Mouse (Mus musculus) thymus, postnatal 10 days (tissue): ENCODE measurements around the gene Ush2a.

ENCODE experiments used
- DNase-seq, 2 experiments: peaks; one replicate each; pipeline ENCODE4 v3.0.0; 2021; ENCODE audit warnings: low spot score in 2 of 2

Ush2a gene

DNA sequence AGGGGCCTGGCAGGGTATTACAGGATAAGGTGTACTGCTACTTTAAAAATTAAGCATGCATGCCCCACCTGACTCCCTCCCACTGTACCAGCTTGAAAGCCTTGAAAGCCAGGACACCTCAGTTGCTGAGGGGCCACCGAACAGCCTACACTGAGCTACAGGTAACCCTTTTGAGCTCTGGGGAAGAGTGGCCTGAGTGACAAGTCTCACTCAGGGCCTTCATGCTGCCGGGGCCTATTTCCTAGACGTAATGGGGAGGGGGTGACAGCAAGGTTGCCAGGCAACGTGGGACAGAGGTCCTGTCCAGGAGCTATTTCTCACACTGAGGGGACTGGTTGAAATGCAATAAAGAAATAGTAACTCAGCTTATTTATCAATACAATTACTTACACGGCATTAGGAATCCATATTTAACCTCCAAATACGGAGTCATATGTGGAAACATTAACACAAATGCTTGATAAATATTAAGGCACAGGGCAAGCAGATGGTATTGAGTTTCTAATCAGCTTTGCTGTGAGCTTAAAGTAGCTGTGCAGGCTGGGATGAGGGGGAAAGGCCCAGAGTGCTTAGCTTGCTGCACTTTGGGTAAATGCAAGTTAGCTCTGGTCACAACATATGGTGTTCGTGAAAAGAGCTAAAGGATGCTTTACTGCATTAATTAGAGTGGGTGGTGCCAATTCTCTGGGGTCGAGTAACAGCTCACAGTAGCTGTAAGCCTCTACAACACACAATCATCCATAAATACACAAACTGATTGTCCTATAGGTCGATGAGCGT lies at the start of gene Ush2a:
Gene Ush2a, plus strand, starts transcription at position 121 of the 780 bp plus-strand sequence.
- DNase-seq: no peak

DNA sequence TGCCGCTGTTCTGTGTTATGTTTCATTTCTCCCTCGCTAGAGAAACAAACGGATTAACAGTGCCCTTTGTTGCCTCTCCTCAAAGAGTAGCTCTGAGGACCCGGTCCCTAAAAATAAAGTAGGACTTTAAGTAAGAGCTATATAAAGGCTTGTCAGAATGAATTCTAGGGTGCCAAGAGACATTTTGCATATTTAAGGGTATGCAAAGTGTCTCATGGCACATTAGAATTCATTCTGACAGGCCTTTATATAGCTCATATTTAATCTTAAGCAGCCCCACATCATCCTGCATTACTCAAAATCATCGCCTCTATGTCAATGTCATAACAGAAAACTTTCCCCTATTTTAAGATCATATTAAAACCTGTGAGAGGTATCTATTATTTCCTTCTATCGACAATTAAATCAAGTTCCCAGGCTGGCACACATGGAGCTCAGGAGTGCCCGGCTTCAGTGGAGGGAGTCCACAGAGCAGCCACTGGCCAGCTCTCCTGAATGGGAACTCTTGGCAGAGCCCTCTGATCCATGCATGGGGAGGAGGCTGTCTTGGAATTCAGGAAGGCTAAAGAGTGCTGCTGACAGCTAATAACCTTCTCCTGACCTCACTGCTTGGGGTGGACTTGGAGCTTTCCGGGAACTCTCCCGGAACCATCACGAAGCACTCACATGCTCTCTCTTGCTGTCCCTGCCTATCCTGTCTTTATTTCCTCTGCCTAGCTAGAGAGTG lies 46.8 kb upstream of the Ush2a start:
- DNase-seq: no peak

DNA sequence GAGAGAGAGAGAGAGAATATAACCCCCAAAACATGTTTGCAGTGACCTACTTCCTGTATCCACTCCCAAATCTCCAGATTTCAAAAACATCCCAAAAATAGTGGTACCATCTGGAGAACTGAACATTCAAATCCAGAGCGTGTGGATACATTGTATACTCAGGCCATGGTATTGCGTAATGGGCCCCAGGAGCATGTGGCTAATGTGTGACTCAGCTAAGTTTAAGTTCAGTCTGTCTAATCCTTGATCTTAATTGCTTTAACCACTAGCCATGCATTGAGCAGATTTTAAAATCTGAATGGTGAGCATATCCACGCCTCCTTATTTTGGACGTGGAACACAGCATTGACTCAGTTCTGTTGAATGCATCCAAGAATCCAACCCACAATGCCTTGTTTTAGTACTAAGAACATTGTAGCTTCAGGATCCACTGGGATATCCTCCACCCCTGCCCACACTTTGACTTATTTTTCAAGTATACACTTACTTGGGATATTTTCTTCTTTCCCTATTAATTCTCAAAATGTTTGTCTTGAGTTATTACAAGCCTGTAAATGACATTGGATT lies 40.5 kb upstream of the Ush2a start:
- DNase-seq: no peak

DNA sequence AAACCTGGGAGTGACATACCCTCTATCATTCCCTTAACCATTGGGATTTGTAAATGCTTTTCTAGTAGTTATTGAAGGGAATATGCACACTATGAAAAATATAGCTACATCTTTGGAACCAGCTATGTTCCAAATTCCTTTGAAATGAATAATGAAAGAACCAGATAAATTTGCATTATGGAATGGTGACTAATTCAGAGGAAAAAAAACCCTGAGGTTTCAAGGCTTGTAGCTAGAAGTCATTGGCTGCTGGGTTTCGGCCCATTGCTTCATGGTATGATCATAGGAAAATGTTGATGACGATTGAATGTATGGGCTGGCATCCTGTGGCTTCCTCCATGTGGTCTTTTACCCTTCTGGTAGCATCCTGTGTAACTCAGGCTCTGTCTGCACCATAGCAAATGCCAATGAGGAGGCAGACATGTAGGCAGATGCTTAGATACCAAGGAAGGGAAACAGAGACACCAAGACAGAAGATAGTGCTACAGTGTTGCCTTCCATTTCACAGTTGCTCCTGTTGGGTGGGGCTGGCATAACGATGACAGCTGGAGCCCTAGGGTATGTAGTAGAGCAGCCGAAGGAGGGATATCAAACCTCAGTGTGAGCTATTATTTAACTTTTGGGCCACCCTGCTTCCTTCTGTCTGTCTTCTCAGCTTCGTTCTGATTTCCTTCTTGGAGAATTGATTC lies 28.6 kb upstream of the Ush2a start:
- no peak for DNase-seq

DNA sequence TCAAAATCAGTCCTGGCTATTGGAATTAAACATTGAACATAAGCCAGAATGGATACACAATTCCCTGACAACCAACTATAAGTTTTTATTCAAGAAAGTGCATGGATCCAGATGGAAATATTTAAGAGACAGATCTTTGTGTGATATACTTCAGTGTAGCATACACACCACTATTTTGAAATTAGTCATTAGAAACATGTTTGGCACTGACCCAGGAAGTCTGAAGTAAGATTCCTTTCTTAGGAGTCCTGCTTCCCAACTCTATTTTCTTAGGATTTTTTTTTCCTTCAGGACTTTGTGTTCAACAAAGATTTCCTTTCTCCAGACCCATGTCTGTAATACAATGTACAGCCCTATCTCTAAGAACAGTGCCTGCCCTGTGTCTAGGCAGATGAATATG lies 23.2 kb upstream of the Ush2a start:
- no peak for DNase-seq

DNA sequence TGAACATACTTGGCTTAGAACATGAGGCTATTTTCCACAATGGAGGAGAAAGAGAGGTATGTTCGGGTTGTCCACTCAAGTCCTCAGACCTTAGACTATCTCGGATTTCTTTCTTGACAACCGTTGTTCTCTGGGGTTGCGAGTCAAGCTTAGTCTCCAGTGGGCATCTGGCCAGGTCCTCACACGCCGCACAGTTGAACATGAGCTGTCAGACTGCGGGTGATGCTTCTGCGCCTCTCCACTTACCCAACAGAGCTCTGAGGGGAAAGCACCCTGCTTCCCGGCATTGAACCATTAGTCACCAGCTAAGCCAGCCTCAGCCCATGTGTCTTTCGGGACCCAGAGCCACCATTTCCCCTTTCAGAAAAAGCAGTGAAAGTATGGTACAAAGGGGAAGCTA lies 20.1 kb upstream of the Ush2a start:
- DNase-seq: no peak

DNA sequence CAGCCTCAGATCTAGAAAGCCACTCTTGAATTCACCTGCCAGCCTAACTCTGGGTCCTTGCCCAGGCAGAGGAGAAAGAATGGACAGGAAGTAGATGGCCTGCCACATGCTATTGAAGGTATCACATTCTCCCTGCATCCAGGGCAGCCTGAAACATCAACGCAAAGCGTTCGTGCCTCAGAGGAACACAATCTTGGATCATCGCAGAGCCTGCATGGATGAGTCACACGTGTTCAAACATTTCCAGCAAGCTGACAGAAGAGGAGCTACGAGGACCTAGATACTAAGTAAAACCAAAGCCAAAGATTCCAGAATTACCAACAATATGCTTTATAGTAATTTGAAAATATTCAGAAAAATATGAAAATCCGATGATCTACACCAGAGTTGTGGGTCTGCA lies 4.3 kb upstream of the Ush2a start:
- no peak for DNase-seq

DNA sequence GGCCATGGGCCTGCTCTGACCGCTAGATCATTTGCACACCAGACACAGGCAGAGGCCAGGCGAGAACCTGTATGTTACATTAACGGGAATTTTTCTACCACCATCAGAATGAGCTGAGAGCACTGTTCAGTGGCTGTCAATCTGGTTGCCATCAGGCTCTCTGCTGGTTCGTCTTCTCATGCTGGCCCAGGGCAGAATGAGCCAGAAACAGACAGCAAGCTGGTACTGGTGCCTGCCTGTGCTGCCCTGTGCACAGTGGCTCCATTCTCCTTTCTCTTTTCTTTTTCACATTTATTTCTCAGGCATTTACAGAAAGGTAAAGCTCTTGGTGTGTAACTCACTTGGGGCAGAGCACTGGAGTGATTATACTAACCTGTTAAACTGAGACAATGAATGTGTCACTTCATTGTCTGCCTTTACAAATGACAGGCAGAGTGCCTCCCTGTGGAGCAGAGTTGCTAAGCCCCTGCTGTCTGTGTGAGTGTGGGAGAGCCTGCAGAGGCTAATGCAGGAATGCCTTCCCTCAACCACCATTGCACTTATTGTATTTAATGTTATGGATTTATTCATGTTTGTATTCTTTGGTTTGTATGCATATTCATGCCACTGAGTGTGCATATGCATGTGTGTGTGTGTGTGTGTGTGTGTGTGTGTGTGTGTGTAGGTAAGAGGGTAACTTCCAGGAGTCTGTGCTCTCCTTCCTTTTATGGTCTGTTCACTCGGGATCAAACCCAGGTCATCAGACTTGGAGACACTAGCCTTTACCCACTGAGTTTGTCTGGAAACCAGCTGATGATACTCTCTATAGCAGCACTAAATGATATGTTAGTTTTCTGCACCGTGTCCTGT lies 1.3 kb upstream of the Ush2a start:
- no peak for DNase-seq

DNA sequence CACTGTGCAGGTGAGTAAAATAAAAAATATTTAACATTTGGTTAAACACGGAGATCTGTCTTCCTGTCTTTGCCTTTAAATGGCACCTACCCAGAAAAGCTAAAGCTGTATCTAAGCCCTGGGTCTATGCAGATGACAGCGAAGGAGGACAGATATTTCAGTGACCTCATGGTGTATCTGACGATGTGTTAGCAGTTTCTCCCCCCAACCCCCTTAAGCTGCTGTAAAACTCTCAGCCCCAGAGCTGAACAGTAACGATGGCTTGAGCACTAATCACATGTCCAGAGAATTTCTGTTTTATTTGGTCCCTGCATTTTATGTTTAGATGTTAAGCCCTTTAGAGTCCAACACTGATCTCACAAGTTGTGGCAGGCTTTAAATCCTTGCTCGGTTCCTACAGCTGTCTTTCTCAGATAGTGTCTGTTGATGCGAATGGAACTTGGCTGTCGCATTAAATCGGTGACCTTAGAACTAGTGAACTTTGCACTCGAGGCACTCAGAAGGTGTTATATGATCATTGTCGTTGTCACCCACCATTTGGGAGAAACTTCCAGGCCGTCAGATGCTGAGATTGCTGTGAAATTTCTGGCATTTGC lies 5.4 kb downstream of the Ush2a start:
- no peak for DNase-seq

DNA sequence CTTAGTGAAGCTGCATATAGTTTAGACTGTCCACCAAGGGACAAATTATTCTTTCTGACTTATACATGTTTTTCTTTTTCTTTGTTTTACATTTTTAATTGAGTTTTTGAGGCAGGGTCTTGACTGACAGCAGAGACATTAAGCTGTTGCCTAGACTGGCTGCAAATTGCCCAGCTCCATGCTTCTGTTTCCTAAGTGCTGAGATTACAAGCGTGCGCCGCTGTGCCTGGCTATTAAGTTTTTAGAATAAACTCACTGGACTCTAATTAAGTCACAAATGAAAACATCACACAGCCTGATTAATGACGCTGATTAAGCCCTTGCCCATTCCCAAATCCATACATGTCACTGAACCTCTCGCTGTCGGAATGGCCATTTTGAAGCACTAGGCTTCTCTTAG lies 7.2 kb downstream of the Ush2a start:
- DNase-seq: no peak

DNA sequence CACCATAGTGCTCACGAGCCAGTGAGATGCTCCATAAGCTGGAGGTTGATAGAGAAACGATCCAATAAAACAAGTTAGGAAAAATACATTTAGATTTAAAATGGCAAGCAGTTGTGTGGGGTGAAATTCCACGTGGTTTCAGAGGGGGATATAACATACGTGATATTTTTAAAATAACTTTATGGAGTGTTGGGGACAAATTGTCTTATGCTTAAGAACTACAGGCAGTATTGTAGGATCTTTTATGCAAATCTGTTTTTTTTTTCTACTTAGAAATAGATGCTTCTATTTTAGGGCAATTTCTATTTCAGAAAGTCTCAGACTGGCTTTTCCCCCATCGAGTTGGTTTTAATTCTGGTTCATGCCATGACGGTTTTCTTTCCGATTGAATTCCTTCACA lies 51.5 kb downstream of the Ush2a start:
- no peak for DNase-seq

DNA sequence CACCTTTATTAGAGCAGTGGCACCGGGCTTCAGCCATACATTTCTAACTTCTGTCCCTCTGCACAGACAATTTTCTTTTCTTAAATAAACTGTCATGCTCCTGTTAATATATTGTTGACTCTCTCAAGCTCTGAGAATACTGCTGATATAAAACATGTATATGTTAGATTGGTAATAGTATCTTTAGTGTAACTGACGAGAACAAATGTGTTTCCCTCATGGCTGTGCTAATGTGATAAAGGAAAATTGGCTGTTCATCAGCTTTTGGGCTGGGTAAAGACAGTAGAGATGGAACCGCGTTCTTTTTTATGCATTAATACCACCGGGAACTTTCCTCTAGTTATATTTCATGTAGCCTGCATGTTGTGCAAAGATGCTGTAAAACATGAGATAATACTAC lies 54.8 kb downstream of the Ush2a start:
- no peak for DNase-seq

DNA sequence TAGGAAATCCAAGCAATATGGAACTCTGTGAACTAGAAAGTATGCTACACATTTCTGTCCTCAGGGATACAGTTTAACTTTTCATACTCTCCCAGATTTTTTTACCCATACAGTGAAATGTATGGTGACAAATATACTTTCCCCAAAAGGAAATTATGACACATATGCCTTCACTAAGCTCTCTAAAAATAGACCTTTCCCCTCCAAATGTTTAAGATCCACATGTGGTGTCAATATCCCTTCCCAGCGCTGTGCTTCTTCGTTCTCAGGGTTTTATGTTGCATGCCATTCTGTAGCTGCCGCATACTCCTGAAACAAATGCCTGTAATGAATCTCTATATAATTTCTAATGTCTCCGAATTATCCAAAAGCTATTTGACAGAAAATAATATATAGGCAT lies 58.4 kb downstream of the Ush2a start:
- DNase-seq: no peak

DNA sequence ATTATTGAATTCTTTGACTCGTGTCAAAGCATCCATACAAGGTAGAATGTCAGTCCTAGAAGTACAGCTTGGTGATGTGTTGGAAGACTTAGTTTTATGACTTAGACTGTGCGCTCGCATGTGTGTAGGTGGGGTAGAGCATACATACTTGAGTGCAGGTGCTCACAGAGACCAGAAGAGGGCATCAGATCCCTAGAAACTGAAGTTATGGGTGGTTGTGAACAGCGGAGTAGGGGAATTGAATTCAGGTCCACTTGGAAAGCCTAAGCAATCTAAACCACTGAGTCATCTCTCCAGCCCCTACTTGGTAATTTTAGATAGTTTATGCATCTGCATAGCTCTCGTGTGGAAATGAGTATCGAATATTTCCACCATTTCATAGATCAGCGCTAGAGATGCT lies 59.7 kb downstream of the Ush2a start:
- DNase-seq: no peak

DNA sequence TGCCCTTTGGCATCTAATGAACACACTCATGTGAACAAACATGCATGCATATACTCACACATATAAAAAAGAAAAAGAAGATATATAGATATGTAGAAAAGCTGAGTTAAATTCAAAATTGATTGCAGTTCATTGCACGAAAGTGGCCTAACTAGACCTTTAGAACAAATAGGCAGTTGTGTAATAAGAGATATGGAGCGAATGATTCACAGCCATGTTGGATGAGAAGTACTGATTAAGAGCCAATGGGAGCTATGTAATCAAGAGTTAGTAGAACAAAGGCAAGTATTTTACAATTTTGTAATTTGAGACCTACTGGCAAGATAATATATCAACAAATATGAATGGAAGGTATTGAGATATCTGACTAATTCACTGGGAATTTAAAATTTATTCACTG lies 68.6 kb downstream of the Ush2a start:
- DNase-seq: no peak

DNA sequence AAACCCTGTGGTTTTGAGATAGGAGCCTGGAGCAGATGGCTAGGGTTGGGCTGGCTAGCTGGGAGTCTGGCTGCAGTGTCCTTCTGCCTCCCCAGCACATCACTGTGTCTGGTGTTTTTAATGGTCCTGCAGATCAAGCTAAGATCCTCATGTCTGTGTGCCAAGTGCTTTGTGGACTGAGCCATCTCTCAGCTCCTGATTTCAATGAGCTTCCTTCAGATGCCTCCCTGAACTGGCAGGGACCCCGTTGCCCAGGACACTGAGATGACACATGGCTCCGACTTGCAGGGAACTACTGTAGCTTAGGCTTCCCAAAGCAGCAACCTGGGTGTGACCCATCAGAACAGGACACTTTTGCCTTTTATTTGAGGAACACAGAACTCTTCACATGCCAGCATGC lies 72.1 kb downstream of the Ush2a start:
- DNase-seq: no peak

DNA sequence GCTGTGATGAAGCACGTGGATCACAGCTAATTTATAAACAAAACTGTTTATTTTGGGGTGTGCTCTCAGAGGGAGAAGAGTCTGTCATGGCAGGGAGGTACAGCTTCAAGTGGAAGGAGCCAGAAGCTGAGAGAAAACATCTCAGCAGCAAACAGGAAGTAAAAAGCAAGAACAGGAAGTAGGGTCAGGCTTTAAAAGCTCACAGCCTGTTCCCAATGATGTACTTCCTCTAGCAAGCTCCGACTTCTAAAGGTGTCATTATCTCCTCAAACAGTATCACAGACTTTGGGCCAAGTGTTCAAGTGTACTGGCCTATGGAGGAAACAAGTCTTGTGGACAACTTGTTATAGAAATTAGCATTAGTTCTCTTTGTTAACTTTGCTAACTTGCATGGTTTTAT lies 85.9 kb downstream of the Ush2a start:
- DNase-seq: no peak

DNA sequence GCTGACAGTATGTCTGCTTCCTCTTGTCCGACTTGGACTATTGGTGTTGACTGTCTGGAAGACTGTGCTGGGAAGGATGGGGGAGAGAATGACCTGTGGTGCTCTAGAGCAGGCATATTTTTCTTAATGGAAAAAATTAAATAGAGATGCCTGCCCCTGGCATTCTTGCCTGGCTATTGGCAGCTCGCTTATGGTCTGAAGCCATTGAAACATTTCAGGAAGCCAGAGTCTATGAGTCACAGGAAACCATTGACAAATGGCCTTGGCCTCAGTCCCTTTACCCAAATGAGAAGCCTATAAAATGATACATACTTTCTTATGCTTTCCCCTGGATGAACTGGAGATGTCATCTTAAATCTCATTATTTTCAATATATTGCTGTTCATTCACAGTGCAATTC lies 92.9 kb downstream of the Ush2a start:
- no peak for DNase-seq

DNA sequence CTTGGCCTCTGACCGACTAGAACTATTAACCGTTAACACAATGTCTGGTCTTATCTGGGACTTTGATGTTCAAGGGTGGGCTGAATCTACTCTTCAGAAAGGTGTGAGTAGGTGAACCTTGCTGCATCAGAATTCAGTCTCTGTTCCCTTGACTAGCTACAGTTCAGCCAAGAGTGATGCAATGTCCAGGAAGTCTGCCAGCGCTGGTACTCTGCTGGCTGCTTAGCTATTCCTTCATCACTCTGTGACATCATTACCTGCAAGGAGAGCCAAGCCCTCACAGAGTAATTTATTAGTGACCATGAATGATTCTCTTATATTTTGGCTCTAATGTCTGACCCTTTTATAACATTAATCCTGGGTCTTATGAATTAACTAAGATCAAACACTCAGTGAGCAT lies 101.7 kb downstream of the Ush2a start:
- no peak for DNase-seq

DNA sequence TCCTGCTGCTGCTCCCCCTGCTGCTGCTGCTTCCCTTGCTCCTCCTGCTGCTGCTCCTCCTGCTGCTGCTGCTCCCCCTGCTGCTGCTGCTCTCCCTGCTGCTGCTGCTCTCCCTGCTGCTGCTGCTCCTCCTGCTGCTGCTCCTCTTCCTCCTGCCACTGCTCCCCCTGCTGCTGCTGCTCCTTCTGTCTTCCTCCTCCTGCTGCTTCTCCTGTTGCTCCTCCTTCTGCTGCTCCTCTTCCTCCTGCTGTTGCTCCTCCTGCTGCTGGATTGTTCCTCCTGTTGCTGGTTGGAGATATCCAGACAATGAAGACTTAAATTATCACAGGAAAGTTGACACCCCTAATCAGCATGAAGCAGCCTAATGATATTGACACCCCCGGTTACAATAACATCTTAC lies 123.4 kb downstream of the Ush2a start:
- DNase-seq: no peak

DNA sequence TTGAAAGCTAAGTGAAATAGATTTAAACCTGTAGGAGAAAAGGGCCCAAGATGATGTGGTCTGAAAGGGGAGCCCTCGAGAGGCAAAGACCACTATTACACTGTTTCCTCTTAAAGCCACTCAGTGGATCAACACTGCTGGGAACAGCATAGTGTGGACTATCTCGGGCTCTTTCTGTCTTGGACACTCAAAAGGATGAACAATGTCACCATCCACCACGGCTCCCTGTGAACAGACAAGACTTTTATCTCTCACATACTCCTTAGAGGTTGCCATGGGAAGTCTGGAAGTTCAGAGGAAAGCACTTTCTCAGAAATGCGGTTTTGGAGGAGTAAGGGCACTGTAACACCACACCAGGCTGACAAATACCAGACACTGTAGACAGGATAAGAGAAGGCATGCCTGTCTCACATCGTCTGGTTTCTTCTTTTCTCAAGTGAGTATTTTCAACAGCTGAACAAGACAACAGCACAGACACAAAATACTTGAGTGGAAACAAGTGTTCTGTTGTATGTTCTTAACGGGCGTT lies 124.0 kb downstream of the Ush2a start:
- DNase-seq: no peak
